Mouse (Mus musculus): Measurements from ENCODE around the gene Cebpg. TPM values are rescaled to one million over a fixed set of nuclear protein-coding genes. Genes with fewer than 3 reads are reported as not detected.

Cebpg gene
- total RNA-seq, 2 experiments from 2014 or later, result 32.1 to 33.9 TPM

- DNase-seq (ENCODE audit: low spot score in 2 of 2), result no peak
These were observed 29.5 kb downstream of the Cebpg start for GRCm38 (mm10) chr7:35026838-35027291.

GRCm38 (mm10) chr7:35026276-35026630, 30.1 kb downstream of the Cebpg start:
- DNase-seq (ENCODE audit: low spot score in 2 of 2), result no peak

- peak; percentile 52 to 68 for DNase-seq (ENCODE audit: low spot score in 2 of 2)
These were observed 30.7 kb downstream of the Cebpg start for GRCm38 (mm10) chr7:35025409-35026275.

- no peak for DNase-seq (ENCODE audit: low spot score in 2 of 2)
These were observed 31.9 kb downstream of the Cebpg start for GRCm38 (mm10) chr7:35024426-35024825.

- DNase-seq (ENCODE audit: low spot score in 2 of 2), result no peak
These were observed 33.1 kb downstream of the Cebpg start for GRCm38 (mm10) chr7:35023251-35023650.

GRCm38 (mm10) chr7:35021365-35021764, 35.0 kb downstream of the Cebpg start:
- DNase-seq (ENCODE audit: low spot score in 2 of 2), result no peak

- DNase-seq (ENCODE audit: low spot score in 2 of 2), result no peak
These were observed 41.1 kb downstream of the Cebpg start for GRCm38 (mm10) chr7:35015252-35015651.

- no peak for DNase-seq (ENCODE audit: low spot score in 2 of 2)
These were observed 43.1 kb downstream of the Cebpg start for GRCm38 (mm10) chr7:35013228-35013627.

GRCm38 (mm10) chr7:35006661-35007060, 49.7 kb downstream of the Cebpg start:
- DNase-seq (ENCODE audit: low spot score in 2 of 2), result no peak

- no peak for DNase-seq (ENCODE audit: low spot score in 2 of 2)
These were observed 53.1 kb downstream of the Cebpg start for GRCm38 (mm10) chr7:35003171-35003737.

- DNase-seq (ENCODE audit: low spot score in 2 of 2), result peak in 1 of 2 experiments; percentile 18
These were observed 55.5 kb downstream of the Cebpg start for GRCm38 (mm10) chr7:35000839-35001238.

Small RNA genes lying within 50 kb of the gene (microRNA-seq; reads per million reads assigned to microRNA genes)
- gene Gm25033, result not detected

Other genes with a start within 250 kb of the Cebpg start
- 10 to 100 TPM in 1 of 2 experiments, 1 to 10 TPM in 1; 8.5 to 14.8 TPM for gene Chst8, start 243.9 kb downstream of the Cebpg start, total RNA-seq (2021)
- gene Pepd, start 144.2 kb downstream of the Cebpg start, total RNA-seq (2021), result 10 to 100 TPM; 59.7 to 67.6 TPM
- gene Cebpa, start 62.7 kb upstream of the Cebpg start, total RNA-seq (2021), result 10 to 100 TPM; 66.2 to 78.9 TPM
- 1 to 10 TPM; 3.6 to 4.2 TPM for gene Slc7a10, start 129.8 kb upstream of the Cebpg start, total RNA-seq (2021)
- gene Lrp3, start 158.9 kb upstream of the Cebpg start, total RNA-seq (2021), result 10 to 100 TPM; 22.0 to 23.4 TPM

Measured in adrenal gland, postnatal 4 days (tissue).